Comparison of ENCODE assay signal across 10 mouse cellular contexts in the genomic region with DNA sequence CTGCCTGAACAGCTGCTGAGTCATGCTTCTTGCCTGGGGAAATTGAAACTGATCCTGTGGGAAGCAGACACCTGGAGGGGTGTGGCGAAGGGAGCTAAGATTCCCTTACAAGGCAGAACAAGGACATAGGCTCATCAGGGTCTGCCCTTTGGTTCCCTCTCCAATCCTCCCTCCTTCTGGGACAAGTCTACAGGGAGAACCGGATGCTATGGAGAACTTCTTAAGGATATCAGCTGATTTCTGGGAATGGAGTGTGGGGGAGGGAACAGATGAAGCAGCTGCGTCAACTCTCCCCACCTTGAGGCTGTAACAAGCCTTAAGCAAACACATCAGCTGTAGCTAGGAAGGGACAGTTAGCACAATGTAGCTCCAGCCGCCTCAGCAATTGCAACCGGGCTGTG. TPM values are rescaled to one million over a fixed set of nuclear protein-coding genes. Genes with fewer than 3 reads are reported as not detected.
A peak's percentile ranks its signal among the peaks of the same experiment; 100 is the strongest.
DNase-seq lines count a peak whose midpoint lies in the region; ATAC-seq lines count a peak whose summit lies in the region.
"Had no signal": no experiment of that assay in that cellular context is flagged by ENCODE, and none has a peak within 500 bp of the region (broad histone marks: within the 10 kb centered on the region; RNA-seq: fewer than 3 reads in every experiment).

No protein-coding gene starts in this region.

- WGBS in large intestine, adult 2 months: 26% methylated on average over 5 of the region's 5 CpGs
- WGBS in stomach, embryonic 16.5 days: 41% methylated on average over 5 of the region's 5 CpGs

- peak; percentile 48 for ATAC-seq in stomach, embryonic 16.5 days (ENCODE audit: insufficient read depth, low FRiP score)
- ATAC-seq in CD4-positive, CD25-positive, alpha-beta regulatory T cell, adult 4 months: no peak

- H3K9ac ChIP-seq in stomach, embryonic 16.5 days (ENCODE audit: low read length): no peak overlapping the region

- 0 out of 2 replicates have a peak overlapping the region, but pooled peaks have one; percentile 4 for H3K4me2 ChIP-seq in stomach, embryonic 16.5 days (ENCODE audit: low read depth, low read length)
- H3K4me2 ChIP-seq: midbrain, embryonic 11.5 days had no signal

- DNase-seq in heart, adult 11 months: peak; percentile 94
- DNase-seq in heart, postnatal 14 days: no peak
- peak; percentile 39 for DNase-seq in testis, postnatal 10 days (ENCODE audit: low spot score)
- DNase-seq in testis, postnatal 14 days (ENCODE audit: low spot score): no peak
- DNase-seq in large intestine, adult 2 months (ENCODE audit: low read depth, low spot score): peak; percentile 85
- no peak for DNase-seq in layer of hippocampus, adult 18-20 months (ENCODE audit: low spot score in 2 of 2)
- DNase-seq: right cerebral cortex, postnatal 25 days had no signal

- H3K36me3 ChIP-seq in stomach, embryonic 16.5 days (ENCODE audit: control insufficient read depth, insufficient read depth, low read length): no peaks in the 10 kb centered on the region

- peak overlapping the region; percentile 85 for H3K27ac ChIP-seq in stomach, embryonic 16.5 days (ENCODE audit: low read length)

- H3K27me3 ChIP-seq in stomach, embryonic 16.5 days (ENCODE audit: control insufficient read depth, insufficient read depth, low read length): no peaks in the 10 kb centered on the region

- H3K9me3 ChIP-seq in stomach, embryonic 16.5 days (replicated peaks; ENCODE audit: control insufficient read depth, low read length): no peaks in the 10 kb centered on the region

- peaks cover 13% of the 10 kb centered on the region for H3K4me1 ChIP-seq in stomach, embryonic 16.5 days (ENCODE audit: control insufficient read depth, insufficient read depth, low read length)

- intact Hi-C loops in heart, postnatal 14 days (cut with DNase I): no loop called here

- no peak overlapping the region for H3K4me3 ChIP-seq in stomach, embryonic 16.5 days (replicated peaks; ENCODE audit: low read length)

RNA-seq across cellular contexts. Expression of a gene that starts 17.8 kb away (rescaled TPM):
- total RNA-seq in heart, postnatal 14 days (2021): 10 to 100 TPM; 35.5 to 36.1 TPM
- 712 and 1,075 TPM in 2 replicates for polyA plus RNA-seq in large intestine, adult 2 months (2012; rRNA removed)
- 84.2 and 104 TPM in 2 replicates for polyA plus RNA-seq in stomach, embryonic 16.5 days (2015; fragmentation: Nextera tagmentation; extraction: Ambion mirVana)
- 1 to 10 TPM; 3.7 to 3.9 TPM for total RNA-seq in layer of hippocampus, adult 18-20 months (2021)
- polyA plus RNA-seq in CD4-positive, CD25-positive, alpha-beta regulatory T cell, adult 4 months (2017; shearing (Covaris generic)): 100 to 1,000 TPM; 289 to 325 TPM

Comparison
In these comparisons a context has a peak if more than half of its experiments do, and no peak if none do; other contexts are left out.
1. DNase-seq: peak in heart, adult 11 months (single experiment), testis, postnatal 10 days (single experiment) and large intestine, adult 2 months (single experiment); none in heart, postnatal 14 days (0 of 2), testis, postnatal 14 days (single experiment) and layer of hippocampus, adult 18-20 months (0 of 2).